Mouse (Mus musculus): Measurements from ENCODE around the gene Olfr792.

The Olfr792 gene

DNA sequence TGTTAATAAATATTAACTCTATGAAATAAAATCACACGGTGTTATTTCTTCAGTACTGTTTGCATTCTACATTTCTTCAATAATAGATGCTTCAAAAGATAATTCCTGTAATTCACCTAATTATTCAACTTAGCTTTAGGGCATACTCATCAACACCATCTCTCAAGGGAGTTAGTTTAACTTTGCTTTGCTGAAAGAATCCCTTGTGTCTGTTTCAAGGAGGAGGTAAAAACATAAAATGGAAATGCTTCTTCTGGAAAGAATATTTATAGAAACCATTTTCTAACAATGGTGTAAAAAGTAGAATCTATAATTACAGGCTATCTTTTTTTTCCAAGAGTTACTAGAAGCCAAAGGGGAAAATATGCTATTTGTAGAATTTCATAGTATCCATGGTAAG lies at the start of gene Olfr792:
Gene Olfr792 (plus strand): TSS at position 301 of the 400 bp plus-strand sequence.
- no peak for DNase-seq (ENCODE audit: low read depth, low spot score)

DNA sequence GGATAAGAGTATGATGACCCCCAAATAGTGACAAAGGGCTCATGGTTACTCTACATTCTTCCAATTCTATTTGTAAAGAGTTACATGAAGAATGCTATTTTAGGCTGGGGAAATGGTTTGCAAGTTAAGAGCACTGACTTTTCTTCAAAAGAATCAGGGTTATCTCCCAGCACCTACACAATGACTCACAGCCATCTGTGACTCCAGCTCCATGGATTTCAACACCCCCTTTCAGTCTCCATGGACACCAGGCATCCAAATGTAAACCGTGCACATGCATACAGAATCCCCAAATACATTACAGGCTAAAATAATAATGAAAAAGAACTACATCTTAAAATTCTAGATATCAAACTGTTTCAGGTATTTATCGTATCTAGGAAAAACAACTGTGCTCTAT lies 48.9 kb upstream of the Olfr792 start:
- no peak for DNase-seq (ENCODE audit: low read depth, low spot score)

DNA sequence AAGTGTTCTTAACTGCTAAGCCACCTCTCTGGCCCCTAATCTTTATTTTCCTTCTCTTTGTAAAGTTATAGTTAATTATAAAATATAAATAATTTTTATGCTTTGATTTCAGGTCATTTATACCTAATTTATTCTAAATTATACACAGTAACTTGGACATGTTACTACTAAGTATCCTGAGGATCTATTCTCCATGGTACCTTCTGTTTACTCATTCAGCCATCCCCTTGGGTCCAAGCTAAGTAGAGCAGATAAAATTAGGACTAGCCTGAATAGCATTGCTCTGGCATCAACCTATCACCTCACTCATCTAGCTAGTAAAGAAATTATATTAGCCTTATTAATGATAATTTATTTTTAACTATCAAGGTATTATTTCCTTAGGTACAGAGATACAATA lies 40.8 kb upstream of the Olfr792 start, which contains the start of gene Olfr790:
Gene Olfr790 (plus strand): TSS at position 301 of the 400 bp plus-strand sequence.
- DNase-seq (ENCODE audit: low read depth, low spot score) = no peak

DNA sequence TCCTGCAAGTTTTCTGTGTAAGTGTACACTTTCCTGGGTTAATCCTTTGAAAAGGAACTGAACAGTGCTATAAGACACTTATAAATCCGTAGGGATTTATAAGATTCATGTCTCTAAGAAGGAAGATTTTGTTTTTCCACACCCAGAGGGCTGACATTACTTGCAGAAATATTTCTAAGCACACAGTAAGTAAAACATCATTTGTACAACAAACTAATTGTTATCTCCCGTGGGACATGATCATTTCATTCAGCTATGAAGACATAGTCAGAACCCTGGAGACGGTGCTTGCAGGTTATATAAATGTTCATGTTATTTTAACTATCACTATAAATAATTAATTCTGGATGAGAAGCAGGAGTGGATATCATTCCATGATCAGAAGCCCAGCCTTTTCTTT lies 17.5 kb upstream of the Olfr792 start, which contains the start of gene Olfr791:
Gene Olfr791 (plus strand): TSS at position 301 of the 400 bp plus-strand sequence.
- no peak for DNase-seq (ENCODE audit: low read depth, low spot score)

GRCm38 (mm10) chr10:129549354-129549753 lies 10.4 kb downstream of the Olfr792 start:
- DNase-seq (ENCODE audit: low read depth, low spot score) = no peak

DNA sequence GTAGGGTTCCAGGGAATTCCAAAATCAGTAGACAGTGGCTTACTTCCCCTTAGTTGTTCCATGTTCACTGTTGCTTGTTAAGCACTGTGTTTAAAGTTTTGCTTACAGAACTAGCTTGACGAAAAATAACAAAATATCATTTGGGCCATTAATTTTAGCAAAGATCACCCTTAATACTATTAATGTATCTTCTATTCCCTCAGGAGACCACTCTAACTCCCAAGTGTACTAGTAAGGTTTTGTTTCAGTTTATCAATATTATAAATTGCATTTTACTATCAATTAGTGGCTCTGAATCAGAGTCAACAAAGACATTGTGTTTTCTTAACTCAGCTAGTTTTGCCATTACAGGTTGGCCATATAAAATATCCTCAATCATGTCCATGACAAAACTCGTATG lies 28.4 kb downstream of the Olfr792 start, which contains the start of gene Olfr794:
Gene Olfr794 (plus strand): TSS at position 301 of the 400 bp plus-strand sequence.
- no peak for DNase-seq (ENCODE audit: low read depth, low spot score)

GRCm38 (mm10) chr10:129577066-129577465 lies 38.1 kb downstream of the Olfr792 start:
- DNase-seq (ENCODE audit: low read depth, low spot score) = no peak
